Mouse (Mus musculus): ENCODE measurements around the gene Wdr89.

DNA sequence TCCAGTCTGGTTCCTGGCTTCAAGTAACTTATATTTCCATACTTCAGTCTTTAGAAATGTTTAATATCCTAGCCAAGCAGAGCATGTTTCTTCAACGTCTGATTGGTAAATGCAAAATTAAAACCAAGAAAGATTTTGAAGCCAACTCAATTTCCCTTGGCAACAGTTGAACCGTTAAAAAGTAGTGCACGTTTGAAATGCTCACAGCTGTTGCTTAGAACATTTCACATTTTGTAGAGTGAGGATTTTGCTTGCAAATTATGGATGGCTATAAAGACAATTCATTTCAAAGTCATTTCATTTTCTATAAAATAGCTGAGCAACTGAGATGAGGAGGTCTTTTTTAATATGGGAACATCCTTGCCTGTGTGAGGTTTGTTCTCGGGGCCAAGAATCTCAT, 71.6 kb downstream of the Wdr89 start:
- TF ChIP-seq CTCF (IDR thresholded peaks at IDR 0.05; ENCODE audit: extremely low read depth, insufficient read depth, low read length) = no peak
- TF ChIP-seq POLR2A (IDR thresholded peaks at IDR 0.05; ENCODE audit: extremely low read depth, insufficient read depth, low read length) = no peak
